Mouse (Mus musculus): ENCODE data around the gene Ptcra. TPM values are rescaled to one million over a fixed set of nuclear protein-coding genes. Genes with fewer than 3 reads are reported as not detected.
"Not testable (repeated sequence)": the region's sequence is repeated elsewhere in the genome, so short reads cannot be mapped to it uniquely, and the experiment has no call there.

The Ptcra gene
- polyA plus RNA-seq (2012; rRNA removed): not detected in 2 replicates

DNA sequence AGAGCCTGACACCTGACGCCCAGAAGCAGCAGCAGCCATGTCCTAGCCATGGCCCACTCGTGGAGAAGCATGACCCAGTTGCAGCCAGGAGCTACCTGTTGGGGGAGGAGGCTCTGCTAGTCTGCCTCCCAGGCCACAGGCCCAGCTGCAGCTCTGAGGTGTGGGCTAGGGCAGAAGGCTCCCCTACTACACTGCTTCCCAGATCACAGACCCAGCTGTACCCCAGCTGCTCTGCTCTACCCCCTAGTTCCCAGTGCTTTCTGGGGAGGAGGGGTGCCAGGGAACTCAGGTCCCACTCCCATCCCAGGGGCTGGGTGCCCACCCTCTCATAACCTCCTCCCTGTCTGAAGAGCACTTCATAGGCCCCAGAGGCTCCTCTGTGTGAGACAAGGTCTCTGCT is at the start of gene Ptcra:
TSS of gene Ptcra (minus strand) at position 169 of the 400 bp plus-strand sequence.
- no peak for DNase-seq (ENCODE audit: low read depth)

DNA sequence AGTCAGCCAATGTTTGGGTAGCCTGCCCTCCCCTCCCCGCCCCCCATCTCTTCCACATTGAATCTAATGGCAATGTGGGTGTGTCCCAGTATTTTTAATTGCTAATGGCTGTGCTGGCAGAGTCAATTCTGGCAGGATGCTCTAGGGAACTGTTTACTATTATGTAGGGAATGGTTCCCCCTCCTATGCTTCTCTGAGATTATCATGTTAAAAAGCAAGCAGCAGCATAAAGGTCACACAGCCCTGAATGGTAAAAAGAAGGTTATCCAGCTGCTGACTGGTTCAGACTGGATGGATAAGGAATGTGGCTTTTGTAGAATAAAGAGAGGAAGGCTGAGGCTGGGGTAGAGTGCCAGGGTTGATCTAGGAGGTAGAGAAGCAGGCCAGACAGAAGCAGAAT is 48.9 kb upstream of the Ptcra start:
- no peak for DNase-seq (ENCODE audit: low read depth)

- no peak for DNase-seq (ENCODE audit: low read depth)
Observed at GRCm38 (mm10) chr17:46810672-46811071, 47.2 kb upstream of the Ptcra start.

- DNase-seq (ENCODE audit: low read depth): no peak
Observed at GRCm38 (mm10) chr17:46809131-46809830, 45.8 kb upstream of the Ptcra start.

- DNase-seq (ENCODE audit: low read depth): no peak
Observed at GRCm38 (mm10) chr17:46808376-46808775, 44.9 kb upstream of the Ptcra start.

DNA sequence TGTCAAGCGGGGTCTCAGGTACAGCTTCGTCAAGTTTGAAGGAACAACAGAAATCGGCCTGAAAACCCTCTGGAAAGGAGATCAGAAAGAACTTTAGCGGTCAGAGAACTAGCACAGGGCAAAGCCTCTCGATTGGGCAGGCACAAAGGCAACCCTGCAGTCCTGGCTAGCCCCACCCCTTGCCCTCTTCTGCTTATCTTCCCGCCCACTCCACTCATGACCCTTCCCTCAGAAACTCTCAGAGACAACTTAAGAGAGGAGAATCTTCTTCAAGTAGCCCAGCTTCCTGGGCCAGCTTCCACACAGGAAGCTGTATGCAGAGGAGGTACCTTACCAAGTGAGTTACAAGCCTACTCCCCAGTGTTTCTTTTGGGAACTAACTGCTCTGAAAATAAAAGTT is 38.2 kb upstream of the Ptcra start:
- DNase-seq (ENCODE audit: low read depth): no peak

DNA sequence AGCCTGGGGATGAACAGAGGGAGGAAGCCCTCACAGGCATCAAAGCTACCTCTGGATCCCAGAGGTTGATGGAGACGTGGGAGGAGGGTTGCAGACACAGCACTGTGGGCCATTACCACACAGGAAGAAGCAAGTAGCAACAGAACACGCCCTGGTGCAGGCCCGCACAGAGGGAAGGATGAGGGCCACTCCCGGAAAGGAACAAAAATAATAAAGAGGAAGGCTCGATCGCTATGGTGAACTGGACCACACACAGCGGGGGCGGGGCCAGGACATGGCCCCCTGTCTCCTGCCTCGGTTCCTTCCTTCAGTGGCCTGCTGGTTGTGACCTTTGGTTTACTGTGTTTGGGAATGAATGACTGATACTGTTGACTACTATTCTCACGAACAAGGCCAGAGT is 36.2 kb upstream of the Ptcra start:
- DNase-seq (ENCODE audit: low read depth): no peak

- DNase-seq (ENCODE audit: low read depth): no peak
Observed at GRCm38 (mm10) chr17:46797386-46797785, 33.9 kb upstream of the Ptcra start.

GRCm38 (mm10) chr17:46796743-46797142 is 33.2 kb upstream of the Ptcra start:
- DNase-seq (ENCODE audit: low read depth): no peak

GRCm38 (mm10) chr17:46792963-46793362 is 29.5 kb upstream of the Ptcra start:
- DNase-seq (ENCODE audit: low read depth): no peak

- DNase-seq (ENCODE audit: low read depth): not testable (repeated sequence)
Observed at GRCm38 (mm10) chr17:46787974-46788373, 24.5 kb upstream of the Ptcra start.

GRCm38 (mm10) chr17:46786952-46787351 is 23.4 kb upstream of the Ptcra start:
- no peak for DNase-seq (ENCODE audit: low read depth)

GRCm38 (mm10) chr17:46783222-46783565 is 19.7 kb upstream of the Ptcra start:
- no peak for DNase-seq (ENCODE audit: low read depth)

DNA sequence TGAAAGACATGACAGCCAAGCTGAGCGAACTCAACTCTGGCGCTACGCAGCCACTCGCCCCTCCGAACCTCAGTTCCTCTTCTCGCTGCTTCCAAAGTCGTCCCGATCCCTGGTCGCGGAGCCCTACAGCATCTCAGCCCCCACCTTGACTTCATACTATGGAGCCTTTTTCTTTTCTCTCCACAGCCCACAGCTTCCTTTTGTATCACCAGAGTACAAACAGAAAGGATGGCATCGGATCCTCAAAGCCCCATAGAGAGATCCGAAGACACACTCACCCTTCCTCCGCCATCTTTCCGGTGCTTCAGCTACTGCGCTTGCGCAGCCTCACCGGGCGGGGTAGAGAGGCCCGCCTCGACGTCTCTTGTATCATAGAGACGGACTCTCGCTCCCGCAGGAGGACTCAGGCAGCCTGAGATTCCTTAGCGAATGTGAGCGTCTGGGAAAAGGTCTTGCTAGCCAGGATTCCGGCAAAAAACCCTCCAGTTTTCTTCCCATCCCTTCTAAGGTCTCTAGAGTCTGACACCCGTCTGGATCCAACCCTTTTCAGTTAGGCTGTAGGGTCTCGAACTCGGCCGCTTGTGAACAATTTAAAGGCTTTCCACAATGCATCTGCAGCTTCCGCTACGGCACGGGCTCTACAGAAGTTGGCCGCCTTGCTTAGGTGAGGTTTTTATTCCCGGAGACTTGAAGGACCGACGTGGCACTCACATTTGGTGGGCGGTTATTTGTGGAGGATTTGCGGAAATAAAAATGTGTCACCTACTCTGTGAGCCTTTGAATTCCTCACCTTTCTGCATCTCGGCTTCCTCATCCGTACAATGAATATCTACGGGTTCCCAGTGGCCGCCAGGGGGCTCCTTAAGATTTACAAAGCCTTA is 19.1 kb upstream of the Ptcra start, which contains the start of gene Rpl7l1:
TSS of gene Rpl7l1 (minus strand) at position 332 of the 881 bp plus-strand sequence.
- DNase-seq (ENCODE audit: low read depth): no peak

- DNase-seq (ENCODE audit: low read depth): no peak
Observed at GRCm38 (mm10) chr17:46781876-46782275, 18.4 kb upstream of the Ptcra start.

DNA sequence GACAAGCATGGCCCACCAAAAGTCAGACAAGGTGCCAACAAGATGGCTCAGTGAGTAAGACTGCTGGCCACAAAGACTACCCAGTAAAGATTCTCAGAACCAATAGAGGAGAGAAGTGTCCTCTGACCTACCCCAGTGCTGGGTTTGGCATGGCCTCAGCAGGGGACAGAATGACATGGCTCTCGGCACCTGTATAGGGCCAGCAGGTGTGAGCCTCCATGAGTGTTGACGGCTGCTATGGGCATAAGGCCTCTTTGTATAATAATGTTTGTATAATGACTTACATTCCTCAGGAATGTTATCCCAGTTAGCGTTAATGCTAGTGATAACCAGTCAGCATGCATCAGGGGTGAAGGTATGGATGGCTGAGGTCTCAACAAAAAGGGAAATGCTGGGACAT is 12.6 kb upstream of the Ptcra start:
- DNase-seq (ENCODE audit: low read depth): no peak

- DNase-seq (ENCODE audit: low read depth): no peak
Observed at GRCm38 (mm10) chr17:46775070-46775469, 11.6 kb upstream of the Ptcra start.

DNA sequence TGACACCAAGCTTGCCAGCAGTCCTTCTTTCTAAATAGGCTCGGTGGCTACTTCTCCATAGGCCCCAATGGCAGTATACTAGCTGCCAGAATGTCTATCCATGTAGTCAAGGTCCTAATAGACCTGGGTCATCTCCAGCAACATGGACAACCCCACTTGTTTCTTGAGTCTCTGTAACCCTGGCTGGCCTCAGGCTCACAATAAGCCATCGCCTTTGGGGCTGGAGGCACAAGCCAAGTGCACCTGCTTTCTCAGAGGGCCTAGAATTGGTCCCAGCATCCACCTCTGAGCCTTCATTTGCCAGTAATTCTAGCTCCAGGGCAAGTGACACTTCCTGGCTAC is 10.6 kb upstream of the Ptcra start:
- DNase-seq (ENCODE audit: low read depth): no peak

DNA sequence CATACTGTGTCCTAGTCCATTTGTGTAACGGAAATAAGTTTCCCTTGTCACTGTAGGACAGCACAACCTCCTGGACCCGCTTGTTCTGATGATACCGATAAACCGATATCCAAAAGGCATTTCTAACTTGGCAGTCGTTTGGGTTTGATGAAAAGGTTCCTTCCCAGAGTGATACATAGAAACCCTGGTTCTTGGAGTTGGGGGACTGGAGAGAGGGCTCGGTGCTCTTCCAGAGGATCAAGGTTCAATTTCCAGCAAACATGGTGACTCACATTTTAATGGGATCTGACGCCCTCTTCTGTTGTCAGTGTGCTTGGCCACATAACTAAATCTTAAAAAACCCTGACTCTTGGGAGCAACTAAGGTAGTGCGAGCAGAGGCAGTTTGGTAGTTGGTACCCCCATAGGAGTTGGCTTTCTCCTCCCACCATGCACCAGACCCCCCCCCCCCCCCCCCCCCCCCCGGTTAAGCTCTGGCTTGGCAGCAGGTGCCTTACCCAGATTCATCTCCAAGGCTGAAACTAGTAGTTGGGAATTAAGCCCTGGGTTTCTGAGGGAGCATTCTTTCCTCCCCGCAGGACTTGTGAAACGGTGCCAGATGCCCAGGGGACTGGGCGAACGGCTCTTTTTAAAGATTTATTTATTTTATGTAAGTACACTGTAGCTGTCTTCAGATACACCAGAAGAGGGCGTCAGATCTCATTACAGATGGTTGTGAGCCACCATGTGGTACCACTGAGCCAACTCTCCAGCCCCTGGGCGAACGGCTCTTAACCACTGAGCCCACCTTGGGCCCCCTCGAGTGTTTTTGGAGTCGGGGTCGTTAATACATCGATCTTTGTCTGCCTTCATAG is 10.0 kb upstream of the Ptcra start:
- no peak for DNase-seq (ENCODE audit: low read depth)

- no peak for DNase-seq (ENCODE audit: low read depth)
Observed at GRCm38 (mm10) chr17:46772404-46773277, 9.1 kb upstream of the Ptcra start, which contains the start of gene 2310039H08Rik. 2310039H08Rik (plus strand) TSS chr17:46772635.

DNA sequence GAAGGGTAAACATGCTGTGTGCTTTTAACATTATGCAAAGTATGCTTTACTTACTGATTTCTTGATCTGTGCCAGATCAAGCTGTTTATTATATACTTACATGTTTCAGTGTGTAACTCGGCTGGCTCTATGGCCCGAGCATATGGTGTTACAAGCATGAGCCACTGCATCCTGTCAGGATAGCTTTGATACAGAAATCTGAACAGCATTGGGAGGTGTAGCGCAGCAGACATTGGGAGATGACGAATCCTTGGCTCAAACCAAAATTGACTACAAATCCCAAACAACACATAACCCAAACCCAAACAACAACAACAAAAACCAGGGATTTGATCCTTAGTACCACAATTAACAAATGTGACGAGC is 8.5 kb upstream of the Ptcra start:
- no peak for DNase-seq (ENCODE audit: low read depth)

Measured in gonadal fat pad, adult 2 months (tissue).